Mouse (Mus musculus): ENCODE measurements around the gene Grik3.

The Grik3 gene

DNA sequence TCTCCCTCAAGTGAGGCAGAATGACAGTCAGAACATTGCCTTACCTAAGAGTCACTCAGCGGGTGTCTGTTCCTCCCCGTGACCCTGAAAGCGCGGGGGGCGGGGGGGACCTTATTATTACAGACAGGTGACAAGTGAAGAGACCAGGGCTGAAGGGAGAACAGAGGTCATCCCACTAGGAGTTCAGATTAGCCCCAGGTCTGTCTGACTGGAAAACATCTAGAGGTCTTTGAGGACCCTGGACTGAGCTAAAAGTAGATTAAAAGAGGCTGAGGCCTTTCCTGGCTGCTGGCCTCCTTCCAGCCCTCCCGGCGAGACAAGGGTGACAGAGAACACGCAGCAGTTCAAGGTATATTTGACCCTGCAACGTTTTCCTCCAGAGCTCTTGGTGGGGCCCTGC is 150.0 kb downstream of the Grik3 start:
- no peak for DNase-seq (ENCODE audit: low read depth in 1 of 2, low spot score in 2 of 2)

DNA sequence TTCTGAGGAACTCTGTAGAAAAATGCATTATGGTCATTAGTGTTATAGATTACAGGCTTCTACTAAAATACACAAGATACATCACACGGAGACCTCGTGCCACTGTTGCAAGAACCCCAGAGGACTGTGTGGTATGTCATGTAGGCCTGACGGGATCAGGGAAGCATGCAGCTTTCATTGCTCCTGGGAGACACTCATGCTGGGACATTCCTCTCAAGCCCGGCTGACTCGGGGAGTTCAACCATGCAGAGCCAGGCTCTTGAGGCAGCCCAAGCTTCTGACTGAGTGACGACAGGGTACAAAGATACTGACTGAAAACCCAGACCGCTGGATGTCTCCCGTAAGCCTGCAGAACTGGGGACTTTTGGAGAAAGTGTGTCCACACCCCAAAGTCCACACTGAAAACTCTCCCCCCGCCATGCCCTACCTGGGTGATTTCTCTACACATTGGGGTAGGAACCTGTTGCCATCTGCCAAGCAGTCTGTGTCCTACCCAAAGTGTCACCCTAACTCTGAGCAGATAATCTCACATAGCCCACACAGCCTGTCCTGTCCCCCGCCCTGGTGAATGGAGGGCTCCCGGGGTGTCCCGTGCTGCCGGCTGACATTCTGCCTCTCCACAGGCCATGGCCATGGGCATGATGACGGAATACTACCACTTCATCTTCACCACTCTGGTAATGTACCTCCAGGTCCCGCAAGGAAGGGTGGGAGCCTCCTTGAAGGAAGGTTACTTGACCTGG is 150.6 kb downstream of the Grik3 start:
- no peak for DNase-seq (ENCODE audit: low read depth in 1 of 2, low spot score in 2 of 2)

DNA sequence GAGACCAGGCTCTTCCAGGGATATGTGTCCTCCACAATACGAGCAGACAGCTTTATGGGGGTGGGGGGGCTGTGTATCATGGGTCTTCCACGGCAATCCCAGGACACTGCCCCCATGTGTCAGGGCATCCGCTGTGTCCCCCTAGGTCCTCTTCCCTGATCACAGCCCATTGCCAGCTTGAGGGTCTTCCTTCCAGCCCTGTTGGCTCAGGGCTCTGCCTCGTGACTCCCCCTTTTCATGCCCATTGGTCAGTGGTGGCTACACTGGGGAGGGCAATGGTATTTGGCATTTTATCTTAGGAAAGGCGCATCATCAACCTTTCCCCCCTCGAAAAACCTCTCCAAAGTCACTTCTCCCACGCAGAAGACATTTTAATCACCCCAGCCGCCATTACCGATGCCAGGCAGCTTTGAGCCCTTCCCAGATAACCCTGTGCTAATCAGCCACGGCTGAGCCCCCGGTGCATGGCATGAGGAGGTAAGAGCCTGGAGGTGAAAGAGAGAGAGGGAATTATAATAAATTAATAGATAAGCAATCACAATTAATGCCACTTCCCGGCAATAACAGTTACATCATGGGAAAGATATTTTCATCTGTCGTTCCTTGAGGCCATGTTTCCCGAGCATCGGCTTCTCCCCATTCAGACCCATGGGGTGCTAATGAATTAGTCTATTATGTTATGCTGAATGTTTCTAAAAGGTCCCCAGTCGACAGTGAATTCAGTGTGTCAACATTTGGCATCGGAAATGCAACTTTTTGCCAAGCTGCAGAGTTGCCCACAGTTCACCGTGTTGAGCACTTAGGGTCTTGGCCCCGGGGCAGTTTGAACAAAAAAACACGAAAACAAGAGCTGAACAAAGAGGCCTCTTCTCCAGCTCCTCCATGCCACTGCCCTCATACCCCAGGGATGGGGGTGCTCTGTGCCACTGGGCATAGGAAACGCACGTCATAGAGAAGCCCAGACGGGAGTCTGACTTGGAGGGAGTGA is 154.4 kb downstream of the Grik3 start:
- no peak for DNase-seq (ENCODE audit: low read depth in 1 of 2, low spot score in 2 of 2)

DNA sequence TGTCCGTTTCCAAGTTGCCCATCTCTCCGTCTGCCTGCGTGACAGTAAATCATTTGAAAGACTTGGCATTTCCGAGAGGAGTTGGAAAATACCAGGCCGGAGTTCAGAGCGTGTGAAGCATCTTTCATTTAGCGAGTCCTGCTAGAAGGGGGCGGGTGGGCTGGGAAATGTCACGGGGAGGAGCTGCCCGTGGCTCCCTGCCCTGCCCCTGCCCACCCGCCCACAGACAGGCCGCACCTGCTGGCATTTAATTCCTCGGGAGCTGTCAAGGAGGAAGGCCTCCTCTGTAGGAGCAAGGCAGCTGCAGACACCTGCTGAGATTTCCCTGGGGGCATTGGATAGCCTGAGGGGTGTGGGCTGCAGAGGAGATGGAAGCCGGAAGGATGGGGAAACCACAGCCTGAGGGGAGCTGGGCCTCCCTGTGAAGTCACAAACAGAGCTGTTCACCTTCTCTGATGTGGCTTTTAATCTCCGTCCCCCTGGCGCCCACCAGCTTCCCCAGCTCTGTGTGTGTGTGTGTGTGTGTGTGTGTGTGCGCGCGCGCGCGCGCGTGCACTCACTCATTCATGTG is 161.3 kb downstream of the Grik3 start:
- no peak for DNase-seq (ENCODE audit: low read depth in 1 of 2, low spot score in 2 of 2)

DNA sequence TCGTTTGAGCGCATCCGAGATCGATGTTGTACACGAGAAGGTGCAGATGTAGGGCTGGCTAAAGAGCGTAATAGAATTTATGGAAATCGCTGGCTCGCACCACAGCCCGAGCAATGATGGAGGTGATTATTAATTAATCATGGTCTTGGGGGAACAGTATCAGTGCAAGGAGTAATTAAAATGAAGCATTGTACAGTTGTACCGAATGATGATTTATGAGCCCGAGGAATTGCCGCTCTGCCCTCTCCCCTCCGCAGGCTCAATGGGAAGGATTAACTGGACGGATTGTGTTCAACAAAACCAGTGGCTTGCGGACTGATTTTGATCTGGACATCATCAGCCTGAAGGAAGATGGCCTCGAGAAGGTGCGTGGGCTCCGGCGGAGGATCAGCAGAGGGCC is 165.5 kb downstream of the Grik3 start:
- DNase-seq (ENCODE audit: low read depth in 1 of 2, low spot score in 2 of 2) = no peak

DNA sequence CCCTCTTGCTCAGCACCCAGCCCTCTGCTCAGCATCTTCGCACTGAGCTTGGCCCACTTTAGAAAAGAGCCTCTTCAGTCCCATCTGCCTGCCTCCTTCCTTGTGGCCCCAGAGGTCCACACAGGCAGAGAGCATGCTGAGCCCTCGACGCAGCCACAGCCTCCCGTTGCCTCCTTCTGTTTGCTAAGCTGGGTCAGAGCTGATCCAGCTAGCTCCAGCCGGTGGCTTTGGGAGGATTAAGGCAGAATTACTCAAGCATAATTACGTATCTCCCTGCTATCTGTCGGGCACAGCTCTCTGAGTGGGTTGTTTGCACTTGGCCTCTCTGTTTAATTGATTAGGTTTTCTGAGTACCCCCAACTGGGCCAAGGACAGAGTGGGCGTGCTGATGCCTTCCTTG is 167.9 kb downstream of the Grik3 start:
- DNase-seq (ENCODE audit: low read depth in 1 of 2, low spot score in 2 of 2) = no peak

DNA sequence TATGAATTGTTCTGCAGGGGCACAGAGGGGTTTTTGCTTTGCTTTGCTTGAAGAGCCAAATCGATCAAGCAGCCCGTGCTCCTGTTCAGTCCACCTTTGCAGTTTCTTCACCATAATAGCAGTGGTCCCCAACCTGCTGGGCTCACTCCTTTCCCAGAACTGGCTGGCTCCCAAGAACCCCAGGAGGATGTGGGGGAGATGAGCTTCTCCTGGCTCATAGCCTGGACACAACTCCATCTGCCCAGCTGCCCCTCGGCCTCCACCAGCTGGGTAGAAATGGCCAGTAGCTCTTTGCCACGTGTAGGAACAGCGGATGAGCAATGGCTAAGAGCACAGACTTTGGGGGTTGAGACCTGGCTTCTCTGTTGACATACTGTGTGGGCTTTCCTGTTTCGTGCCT is 171.5 kb downstream of the Grik3 start:
- no peak for DNase-seq (ENCODE audit: low read depth in 1 of 2, low spot score in 2 of 2)

DNA sequence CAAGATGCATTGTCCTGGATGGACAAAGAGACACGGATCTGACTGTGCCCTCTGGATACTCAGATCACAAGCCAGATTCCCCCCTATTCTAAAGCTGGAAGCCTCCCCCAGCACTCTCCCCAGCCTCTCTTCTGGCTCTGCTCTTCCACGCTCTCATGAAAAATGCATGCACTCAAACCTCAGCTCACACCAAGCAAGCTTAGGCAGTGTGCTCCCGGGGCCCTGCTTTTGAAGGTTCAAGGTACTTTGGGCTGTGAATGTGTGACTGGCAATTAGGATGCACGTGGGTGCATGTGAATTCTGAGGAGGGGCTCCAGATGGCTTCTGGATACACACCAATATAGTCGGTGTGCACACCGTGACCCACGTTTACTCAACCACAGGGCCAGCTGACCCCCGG is 172.8 kb downstream of the Grik3 start:
- no peak for DNase-seq (ENCODE audit: low read depth in 1 of 2, low spot score in 2 of 2)

DNA sequence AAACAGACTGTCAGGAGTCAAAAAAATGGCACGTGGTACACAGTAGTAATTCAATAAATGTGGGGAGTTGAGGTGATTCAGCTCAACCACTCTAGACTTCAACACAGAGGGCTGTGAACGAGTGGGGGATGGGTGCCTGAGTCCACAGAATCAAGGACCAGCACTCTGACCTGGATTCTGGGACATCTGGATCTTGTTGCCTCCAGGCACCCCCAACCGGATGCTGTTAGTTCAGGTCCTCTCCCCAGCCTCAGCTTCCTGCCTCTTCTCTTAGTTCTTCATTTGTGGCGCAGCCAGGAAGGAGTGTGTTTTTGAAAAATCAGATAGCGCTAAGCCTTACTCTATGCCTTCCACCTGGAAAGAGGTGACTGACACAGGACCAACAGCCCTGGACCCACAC is 175.5 kb downstream of the Grik3 start:
- no peak for DNase-seq (ENCODE audit: low read depth in 1 of 2, low spot score in 2 of 2)

DNA sequence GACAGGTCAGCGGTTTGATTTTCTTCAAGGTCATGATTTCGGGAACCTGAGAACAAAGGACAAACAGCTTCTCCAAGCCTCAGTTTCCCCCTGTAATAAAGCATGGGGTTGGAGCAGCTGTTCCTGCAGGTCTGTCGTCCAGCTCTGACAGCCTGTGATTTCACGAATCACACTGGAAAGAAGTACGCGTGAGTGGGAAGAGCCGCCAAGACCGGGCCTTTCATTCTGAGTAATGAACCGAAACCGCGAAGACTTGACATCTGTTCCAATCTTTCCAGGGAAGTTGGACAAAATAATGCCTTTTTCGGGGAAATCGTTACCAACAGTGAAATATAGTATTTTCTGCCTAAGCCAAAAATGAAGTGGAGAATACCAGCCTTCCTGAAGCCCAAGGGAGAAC is 191.5 kb downstream of the Grik3 start:
- no peak for DNase-seq (ENCODE audit: low read depth in 1 of 2, low spot score in 2 of 2)

DNA sequence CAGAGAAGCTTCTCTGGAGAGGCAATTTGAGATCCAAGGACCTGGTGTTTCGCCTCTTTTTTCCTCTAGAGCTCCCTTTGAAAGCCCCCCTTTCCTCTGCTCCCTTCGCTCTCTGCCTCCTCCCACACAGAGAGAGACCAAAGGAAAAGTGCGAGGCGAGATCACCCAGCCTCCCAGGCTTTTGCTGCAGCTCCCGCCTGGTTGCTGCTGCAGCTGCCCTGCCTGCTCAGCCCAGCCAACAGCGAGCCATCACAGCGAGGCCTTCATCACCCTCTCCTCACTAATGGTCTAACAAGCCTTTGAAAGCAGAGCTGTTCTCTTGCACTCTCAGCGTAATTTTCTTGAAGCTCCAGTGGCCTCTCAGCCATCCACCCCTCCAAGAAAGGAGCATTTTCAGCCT is 196.6 kb downstream of the Grik3 start:
- DNase-seq (ENCODE audit: low read depth in 1 of 2, low spot score in 2 of 2) = no peak

DNA sequence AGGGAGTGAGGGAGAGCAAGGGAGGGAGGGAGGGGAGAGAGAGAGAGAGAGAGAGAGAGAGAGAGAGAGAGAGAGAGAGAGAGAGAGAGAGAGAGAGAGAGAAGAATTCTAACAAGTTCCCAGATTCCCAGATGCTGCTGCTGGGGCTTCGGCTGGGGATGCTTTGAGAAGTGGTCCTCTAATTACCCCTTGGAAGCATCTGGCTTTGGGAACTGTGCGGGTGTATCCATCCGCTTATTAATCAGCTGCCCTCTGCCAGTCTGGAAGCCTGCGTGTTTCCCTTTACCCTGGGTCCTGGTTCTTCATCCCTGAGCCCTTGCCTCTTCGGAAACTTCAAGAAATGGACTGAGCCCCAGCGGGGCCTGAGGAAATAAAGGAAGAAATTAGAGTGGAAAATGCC is 204.9 kb downstream of the Grik3 start:
- no peak for DNase-seq (ENCODE audit: low read depth in 1 of 2, low spot score in 2 of 2)

DNA sequence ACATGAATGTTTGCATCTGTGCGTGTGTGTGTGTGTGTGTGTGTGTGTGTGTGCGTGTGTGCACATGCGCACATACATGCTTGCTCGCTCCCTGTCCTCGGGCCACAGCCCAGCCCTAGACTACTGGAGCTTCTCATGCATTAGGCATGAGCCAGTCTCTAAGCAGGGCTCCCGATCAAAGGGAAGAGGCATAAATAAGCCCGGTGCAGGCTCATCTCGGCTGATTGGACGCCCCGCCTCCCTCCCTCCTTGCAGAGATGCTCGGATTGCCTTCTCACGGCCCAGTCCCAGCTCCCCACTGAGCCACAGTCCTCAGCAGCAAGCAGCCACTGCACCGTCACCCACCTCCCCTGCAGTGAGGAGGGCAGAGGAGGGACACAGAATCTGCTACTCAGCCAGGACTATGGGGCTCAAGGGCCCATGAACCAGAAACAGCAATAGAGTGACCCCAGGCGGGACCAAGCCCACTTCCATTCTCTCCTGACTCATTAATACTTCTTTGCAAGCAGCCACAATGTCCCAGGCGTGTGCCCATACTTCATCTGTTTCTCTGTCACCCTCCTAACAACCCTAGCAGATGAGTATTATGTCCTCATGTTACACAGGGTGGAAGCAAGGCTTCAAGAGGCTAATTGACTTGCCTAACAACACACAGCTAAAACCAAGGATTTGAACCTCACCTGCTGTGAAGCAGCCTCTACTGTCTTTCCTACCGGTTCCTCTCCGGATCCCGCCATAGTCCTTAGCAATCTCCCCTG is 205.9 kb downstream of the Grik3 start:
- DNase-seq (ENCODE audit: low read depth in 1 of 2, low spot score in 2 of 2) = no peak

DNA sequence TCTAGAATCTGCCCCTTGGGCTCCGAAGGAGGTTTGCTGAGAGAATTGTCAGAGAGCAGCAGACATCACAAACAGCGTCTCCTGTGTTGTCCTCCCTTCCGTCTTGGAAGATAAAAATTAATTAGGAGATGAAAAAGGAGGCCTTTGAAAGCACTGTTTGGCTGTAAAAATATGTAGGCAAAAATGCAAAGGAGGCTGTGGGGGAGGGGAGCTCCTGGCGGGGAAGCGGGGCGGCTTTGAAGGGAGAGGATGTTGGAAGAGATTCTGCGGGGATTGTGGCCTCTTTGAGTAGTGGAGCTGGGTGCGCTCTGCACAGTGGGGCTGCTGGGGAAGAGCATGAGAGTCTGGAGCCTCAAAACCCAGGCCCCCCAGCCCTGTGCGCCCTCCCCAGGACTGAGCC is 207.1 kb downstream of the Grik3 start:
- no peak for DNase-seq (ENCODE audit: low read depth in 1 of 2, low spot score in 2 of 2)

DNA sequence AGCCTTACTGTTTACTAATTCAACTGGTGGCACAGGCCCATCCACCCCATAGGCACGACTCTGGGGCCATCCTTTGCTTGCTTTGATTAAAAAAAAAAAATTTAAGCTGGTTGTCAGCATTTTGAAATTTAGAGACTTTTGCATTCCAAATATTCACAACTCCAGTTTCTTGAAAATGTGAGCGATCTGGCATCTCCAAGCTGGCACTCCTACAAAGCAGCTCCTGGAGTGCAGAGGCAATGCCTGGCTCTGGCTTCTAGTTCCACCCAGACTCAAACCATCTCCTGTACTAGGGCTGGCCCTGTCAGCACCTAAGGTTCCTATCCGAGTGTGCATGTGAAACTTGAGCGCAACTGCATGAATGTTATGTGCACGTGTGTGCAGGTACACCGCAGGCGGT is 208.6 kb downstream of the Grik3 start:
- no peak for DNase-seq (ENCODE audit: low read depth in 1 of 2, low spot score in 2 of 2)

DNA sequence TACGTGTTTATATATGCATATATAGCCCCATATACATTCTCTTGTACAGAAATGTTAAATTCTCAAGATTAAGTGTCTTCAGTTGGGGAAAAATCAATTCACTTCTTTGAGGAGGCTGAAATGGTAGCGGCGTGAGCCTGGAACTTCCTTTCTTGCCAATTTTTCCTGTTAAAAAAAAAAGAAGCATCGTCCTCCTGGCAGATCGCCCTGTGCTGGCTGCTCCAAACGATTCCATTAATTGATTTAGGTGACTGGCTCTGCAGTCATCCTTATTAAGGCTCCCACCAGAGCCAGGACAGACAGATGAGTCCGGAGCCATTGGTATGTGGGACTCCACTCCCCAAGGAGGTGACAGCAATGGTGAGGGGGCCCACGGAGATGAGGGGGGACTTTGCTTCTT is 209.8 kb downstream of the Grik3 start:
- DNase-seq (ENCODE audit: low read depth in 1 of 2, low spot score in 2 of 2) = no peak

DNA sequence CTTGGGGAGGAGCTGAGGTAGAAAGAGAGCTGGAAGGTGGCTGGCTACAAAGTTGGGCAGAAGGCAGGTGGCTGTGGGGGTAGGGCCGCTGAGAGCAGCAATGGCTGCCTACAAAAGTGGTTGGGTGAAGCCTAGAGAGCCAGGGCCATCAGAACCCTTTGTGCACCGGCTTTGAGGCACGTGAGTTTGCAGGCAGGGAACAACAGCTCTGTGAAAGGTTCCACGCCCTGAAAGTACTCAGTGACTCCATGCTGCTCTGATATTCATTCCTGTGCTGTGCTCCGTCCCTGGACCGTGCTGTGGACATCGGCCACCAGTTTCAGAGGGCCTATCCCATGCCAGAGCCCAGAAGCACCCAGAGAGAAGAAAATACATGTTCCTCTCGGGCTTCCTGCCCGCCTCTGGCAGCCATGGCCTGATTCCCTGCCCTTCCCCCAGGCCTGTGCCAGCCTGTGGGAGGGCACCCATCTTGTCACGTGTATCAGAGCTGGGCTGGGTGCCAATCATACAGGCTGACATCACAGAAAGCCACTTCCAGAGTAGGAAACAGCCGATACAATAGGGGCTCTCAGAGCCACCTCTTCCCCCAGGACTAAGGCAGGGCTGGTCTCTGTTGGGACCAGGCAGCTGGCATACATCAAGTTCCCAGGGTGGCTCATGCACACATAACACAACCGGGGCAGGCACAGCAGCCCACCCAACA is 212.3 kb downstream of the Grik3 start:
- DNase-seq (ENCODE audit: low read depth in 1 of 2, low spot score in 2 of 2) = no peak

DNA sequence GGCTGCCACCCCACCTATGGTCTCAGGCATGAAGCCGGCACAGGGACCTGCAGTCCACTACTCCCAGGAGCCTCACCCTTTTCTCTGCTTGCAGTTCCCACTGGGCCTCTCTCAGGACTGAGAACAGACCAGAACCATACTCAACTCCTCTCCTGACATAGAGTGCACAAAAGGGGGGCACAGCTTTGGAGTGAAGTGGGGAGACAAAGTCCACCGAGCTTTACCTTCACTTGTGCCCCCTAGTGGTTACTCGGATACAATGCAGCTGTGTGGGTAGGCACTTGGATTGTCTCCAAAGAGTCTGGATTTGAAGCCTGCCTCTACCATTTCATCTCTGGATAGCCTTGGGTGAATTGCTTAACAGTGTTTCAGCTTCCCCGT is 212.8 kb downstream of the Grik3 start:
- no peak for DNase-seq (ENCODE audit: low read depth in 1 of 2, low spot score in 2 of 2)

DNA sequence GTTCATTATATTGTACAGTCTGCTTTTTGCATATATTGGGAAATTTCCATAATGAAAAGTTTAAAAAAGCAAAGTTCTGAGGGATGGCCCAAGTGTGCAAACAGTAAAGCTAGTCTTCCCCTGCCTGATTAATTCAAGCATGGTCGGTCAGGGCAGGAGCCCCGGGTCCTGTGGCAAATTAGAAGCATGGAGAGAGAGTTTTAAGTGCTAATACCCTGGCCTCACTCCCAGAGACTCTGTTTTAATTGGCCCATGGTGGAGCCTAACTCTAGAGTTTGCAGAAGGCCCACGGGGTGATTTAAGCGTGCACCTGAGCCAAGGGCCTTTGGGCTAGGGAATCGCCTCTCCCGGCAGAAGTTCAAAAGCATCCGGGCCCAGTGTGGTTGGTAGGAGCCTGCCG is 215.2 kb downstream of the Grik3 start:
- no peak for DNase-seq (ENCODE audit: low read depth in 1 of 2, low spot score in 2 of 2)

DNA sequence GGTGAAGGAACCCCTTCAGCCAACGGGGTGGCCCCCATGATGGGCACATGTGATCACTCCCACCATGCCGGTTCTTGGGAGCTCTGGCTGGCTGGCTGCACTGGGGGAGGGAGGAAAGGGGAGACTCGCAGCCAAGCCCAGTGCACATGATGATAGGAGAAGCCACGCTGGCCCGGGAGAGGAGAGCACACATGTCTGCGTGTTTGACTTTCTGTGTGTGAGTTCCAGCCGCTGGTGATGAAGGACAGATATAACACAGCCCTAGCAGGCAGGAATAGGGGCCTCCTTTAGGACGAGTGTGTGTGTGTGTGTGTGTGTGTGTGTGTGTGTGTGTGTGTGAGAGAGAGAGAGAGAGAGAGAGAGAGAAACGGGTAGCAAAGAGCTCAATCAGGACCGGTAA is 219.2 kb downstream of the Grik3 start:
- no peak for DNase-seq (ENCODE audit: low read depth in 1 of 2, low spot score in 2 of 2)

DNA sequence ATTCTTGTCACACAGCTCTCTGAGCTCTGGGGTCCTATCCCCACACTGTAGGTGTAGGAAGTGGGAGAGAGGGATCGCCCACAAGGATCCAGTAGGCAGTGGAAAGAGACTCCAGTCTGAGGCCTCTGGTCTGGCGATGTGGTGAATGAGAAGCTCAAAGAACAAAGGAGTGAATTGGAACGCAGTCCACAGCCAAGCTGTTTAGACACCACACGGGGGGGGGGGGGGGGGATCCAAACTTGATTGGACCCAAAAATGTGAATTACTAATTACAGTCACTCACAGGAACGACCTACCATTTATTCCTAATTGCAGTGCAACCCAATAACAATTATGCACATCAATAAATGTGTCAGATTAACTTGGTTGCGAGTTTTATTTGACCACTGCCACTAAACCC is 227.4 kb downstream of the Grik3 start:
- no peak for DNase-seq (ENCODE audit: low read depth in 1 of 2, low spot score in 2 of 2)

All from monocyte, adult 2 months (primary cell).